Mouse (Mus musculus) forebrain, embryonic 12.5 days (tissue): ENCODE data around the gene Tcea3. TPM values are rescaled to one million over a fixed set of nuclear protein-coding genes. Genes with fewer than 3 reads are reported as not detected.

Source experiments
- ATAC-seq: fragments of 200-750 bp; cut with Nextera tagmentation; 2 replicates; pipeline ENCODE4 v1.8.0; 2017; ENCODE audit warnings: moderate TSS enrichment; ENCODE audit not compliant: low FRiP score
- H3K27ac ChIP-seq: fragments of 300-500 bp; sonication (generic); 2 replicates; pipeline ENCODE4 v1.5.1; 2016; ENCODE audit warnings: mild to moderate bottlenecking
- H3K27me3 ChIP-seq: fragments of 300-500 bp; sonication (generic); 2 replicates; pipeline ENCODE4 v1.6.1; 2016; ENCODE audit warnings: mild to moderate bottlenecking
- H3K36me3 ChIP-seq: fragments of 300-500 bp; sonication (generic); replicated peaks from 2 replicates; pipeline ENCODE4 v1.6.1; 2016; ENCODE audit warnings: mild to moderate bottlenecking
- H3K4me1 ChIP-seq: fragments of 300-500 bp; sonication (generic); 2 replicates; pipeline ENCODE4 v1.6.1; 2016
- H3K4me2 ChIP-seq: fragments of 300-500 bp; sonication (generic); 2 replicates; pipeline ENCODE4 v1.6.1; 2016; ENCODE audit warnings: mild to moderate bottlenecking, moderate library complexity
- H3K4me3 ChIP-seq: fragments of 300-500 bp; sonication (generic); replicated peaks from 2 replicates; pipeline ENCODE4 v1.5.1; 2016; ENCODE audit warnings: mild to moderate bottlenecking
- H3K9ac ChIP-seq: fragments of 300-500 bp; sonication (generic); 2 replicates; pipeline ENCODE4 v1.6.1; 2016; ENCODE audit warnings: mild to moderate bottlenecking
- H3K9me3 ChIP-seq: fragments of 300-500 bp; sonication (generic); 2 replicates; pipeline ENCODE4 v1.6.1; 2016
- WGBS: fragments of 180-500 bp; shearing (Covaris S2); methylation state at CpG from one replicate; pipeline ENCODE4 v1.1.7; 2016; 5-methylcytosine and 5-hydroxymethylcytosine counted together
- polyA plus RNA-seq: library from polyadenylated mRNA; unstranded; fragments of >200 nt; fragmentation: Nextera tagmentation; extraction: Ambion mirVana; gene quantifications from 2 replicates; pipeline ENCODE4 v1.2.1, GENCODE M21; 2016

The Tcea3 gene
- polyA plus RNA-seq, 1 experiment from 2014 or later: 1.9 TPM

DNA sequence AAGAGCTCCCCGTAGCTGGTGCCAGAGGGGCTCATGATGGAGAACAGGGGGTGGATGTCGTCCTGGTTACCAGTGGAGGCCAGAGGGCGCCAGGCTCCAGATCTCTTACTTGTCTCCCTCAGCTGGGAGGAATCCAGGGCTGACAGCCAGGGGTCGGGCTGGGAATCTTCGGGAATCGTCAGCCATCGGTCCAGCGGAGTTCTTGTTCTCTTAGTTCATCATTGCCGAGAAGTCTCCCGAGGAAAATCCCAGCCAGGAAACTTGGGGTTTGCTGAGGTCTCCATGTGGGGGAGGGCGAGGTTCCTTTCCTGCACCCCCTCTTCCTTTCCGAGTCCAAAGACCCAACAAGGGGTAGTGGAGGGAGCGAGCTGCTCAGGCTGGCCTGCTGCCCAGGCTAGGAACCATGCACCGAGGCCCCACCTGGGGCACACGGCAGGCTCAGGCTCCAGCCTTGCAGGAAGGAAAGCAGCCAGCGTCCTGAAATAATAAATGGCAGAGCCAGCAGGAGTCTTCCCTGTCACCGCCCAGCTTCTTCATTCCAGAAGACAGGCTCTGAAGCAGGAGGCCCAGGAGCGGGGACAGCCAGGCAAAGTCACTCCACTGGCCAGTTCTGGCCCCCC, 28.8 kb upstream of the Tcea3 start:
- H3K4me3 ChIP-seq: no peak overlapping the region
- 12% methylated on average over 18 of the region's 18 CpGs for WGBS
- peaks cover 32% of the 10 kb centered on the region for H3K4me1 ChIP-seq
- no peaks in the 10 kb centered on the region for H3K36me3 ChIP-seq
- ATAC-seq: no peak
- peak overlapping the region; percentile 22; the same call in 1 of the 2 replicates for H3K27ac ChIP-seq
- peak overlapping the region; percentile 22; the same call in 1 of the 2 replicates for H3K9ac ChIP-seq
- H3K27me3 ChIP-seq: peaks cover 25% of the 10 kb centered on the region
- H3K9me3 ChIP-seq: no peaks in the 10 kb centered on the region
- H3K4me2 ChIP-seq: peak overlapping the region; percentile 15

GRCm38 (mm10) chr4:136220133-136220775, 27.3 kb upstream of the Tcea3 start:
- H3K4me3 ChIP-seq: no peak overlapping the region
- H3K36me3 ChIP-seq: no peaks in the 10 kb centered on the region
- peak overlapping the region; percentile 22; the same call in 1 of the 2 replicates for H3K4me2 ChIP-seq
- ATAC-seq: no peak
- peaks cover 45% of the 10 kb centered on the region for H3K4me1 ChIP-seq
- peaks cover 25% of the 10 kb centered on the region for H3K27me3 ChIP-seq
- no peak overlapping the region; the same call in 1 of the 2 replicates for H3K9ac ChIP-seq
- H3K9me3 ChIP-seq: no peaks in the 10 kb centered on the region
- WGBS: 7% methylated on average over 17 of the region's 17 CpGs
- no peak overlapping the region for H3K27ac ChIP-seq

- Histone ChIP-seq H3K27me3 (peaks cover 25% of the 10 kb centered on the region), H3K27ac (peak overlapping the region; percentile 77), H3K9ac (0 out of 2 replicates have a peak overlapping the region, but pooled peaks have one; percentile 21), H3K4me1 (peaks cover 40% of the 10 kb centered on the region), H3K4me3 (no peak overlapping the region), H3K9me3 (no peaks in the 10 kb centered on the region), H3K4me2 (peak overlapping the region; percentile 25), H3K36me3 (no peaks in the 10 kb centered on the region)
- ATAC-seq: peak; percentile 82
- 53% methylated on average over 13 of the region's 13 CpGs for WGBS
Measured at GRCm38 (mm10) chr4:136223549-136224239, 23.8 kb upstream of the Tcea3 start.

DNA sequence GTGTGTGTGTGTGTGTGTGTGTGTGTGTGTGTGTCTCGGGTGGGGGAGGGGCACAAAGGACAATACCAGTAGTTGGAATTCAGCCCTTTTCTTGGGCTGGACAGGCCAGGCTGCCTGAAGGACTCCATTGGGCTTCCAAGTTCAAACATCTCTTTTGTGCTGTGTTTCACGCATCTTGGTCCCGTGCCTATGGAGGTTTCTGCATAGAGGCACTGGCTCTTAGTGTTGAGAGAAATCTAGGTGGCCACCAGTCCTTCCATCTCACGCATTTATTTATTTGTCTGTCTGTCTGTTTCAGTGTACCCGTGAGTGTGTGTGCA, 23.3 kb upstream of the Tcea3 start:
- Histone ChIP-seq H3K4me1 (peaks cover 35% of the 10 kb centered on the region), H3K27me3 (peaks cover 20% of the 10 kb centered on the region), H3K27ac (peak overlapping the region; percentile 77), H3K9me3 (no peaks in the 10 kb centered on the region), H3K36me3 (no peaks in the 10 kb centered on the region), H3K4me3 (no peak overlapping the region), H3K9ac (0 out of 2 replicates have a peak overlapping the region, but pooled peaks have one; percentile 21), H3K4me2 (peak overlapping the region; percentile 25)
- 47% methylated on average over 4 of the region's 5 CpGs for WGBS
- 0 out of 2 replicates have a peak, but pooled peaks have one; percentile 9 for ATAC-seq

DNA sequence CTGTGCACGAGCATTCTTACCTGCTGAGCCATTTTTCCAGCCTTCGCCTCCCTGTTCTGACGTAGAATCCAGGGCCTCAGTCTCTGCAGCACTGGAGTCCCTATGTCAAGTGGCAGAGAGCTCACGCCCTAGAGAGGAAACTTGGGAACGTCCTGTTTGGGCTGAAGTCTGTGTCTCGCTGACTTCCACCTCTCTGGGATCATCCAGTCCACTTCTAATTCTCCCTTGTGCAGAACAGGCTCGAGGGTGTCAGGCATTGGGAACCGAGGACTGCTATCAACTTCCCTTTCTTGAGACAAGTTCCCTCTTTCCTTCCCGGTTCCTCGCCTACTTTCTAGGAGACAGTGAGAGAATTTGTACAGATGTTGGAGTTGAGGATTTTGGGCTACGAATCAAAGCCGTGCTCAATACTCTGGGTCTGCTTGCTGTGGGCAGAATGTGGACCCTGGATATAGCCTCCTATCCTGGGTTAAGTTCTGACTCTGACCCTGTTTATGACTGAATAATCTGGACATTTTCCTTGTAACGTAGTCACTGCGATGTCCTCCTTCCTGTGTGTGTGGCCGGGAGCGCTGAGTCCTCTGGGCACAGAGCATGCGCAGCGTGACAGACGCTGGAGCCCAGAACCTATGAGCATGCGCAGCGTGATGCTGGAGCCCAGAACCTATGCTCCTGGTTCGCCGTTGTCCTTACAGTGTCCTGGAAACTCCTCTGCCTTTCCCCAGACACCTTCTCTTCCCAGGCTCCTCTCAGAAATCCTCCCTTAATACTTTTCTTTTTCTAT, 22.7 kb upstream of the Tcea3 start:
- Histone ChIP-seq H3K36me3 (no peaks in the 10 kb centered on the region), H3K4me2 (no peak overlapping the region), H3K27me3 (peaks cover 13% of the 10 kb centered on the region), H3K4me3 (no peak overlapping the region), H3K27ac (peak overlapping the region; percentile 77), H3K9ac (no peak overlapping the region), H3K9me3 (no peaks in the 10 kb centered on the region), H3K4me1 (peaks cover 30% of the 10 kb centered on the region)
- 82% methylated on average over 23 of the region's 23 CpGs for WGBS
- ATAC-seq: no peak

GRCm38 (mm10) chr4:136227408-136227807, 20.1 kb upstream of the Tcea3 start:
- Histone ChIP-seq H3K4me2 (no peak overlapping the region), H3K27ac (no peak overlapping the region), H3K27me3 (no peaks in the 10 kb centered on the region), H3K4me3 (no peak overlapping the region), H3K4me1 (peaks cover 19% of the 10 kb centered on the region), H3K9ac (no peak overlapping the region), H3K9me3 (no peaks in the 10 kb centered on the region), H3K36me3 (no peaks in the 10 kb centered on the region)
- WGBS: 87% methylated on average over 7 of the region's 7 CpGs
- ATAC-seq: no peak

DNA sequence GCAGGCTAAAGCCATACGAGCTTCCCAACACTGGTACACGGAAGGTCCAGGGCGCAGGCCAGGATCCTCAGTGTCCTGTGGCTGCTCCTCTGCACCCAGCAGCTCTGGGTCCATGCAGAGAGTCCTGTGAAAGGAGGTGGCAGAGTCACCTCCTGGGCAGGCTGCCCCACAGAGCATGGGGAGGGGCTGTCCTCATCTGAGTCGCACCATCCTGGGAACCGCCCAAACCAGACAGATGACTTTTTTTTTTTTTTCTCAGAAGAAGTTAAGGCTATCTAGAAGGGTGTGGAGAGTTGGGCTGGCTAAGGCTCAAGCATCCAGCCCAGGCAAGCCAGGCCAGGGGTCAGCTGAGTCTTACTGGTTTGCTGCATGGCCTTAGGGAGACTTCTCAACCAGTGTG, 18.9 kb upstream of the Tcea3 start:
- H3K4me1 ChIP-seq: peaks cover 21% of the 10 kb centered on the region
- no peaks in the 10 kb centered on the region for H3K9me3 ChIP-seq
- no peak overlapping the region for H3K27ac ChIP-seq
- no peak for ATAC-seq
- no peaks in the 10 kb centered on the region for H3K36me3 ChIP-seq
- H3K4me2 ChIP-seq: no peak overlapping the region
- H3K9ac ChIP-seq: no peak overlapping the region
- no peak overlapping the region for H3K4me3 ChIP-seq
- WGBS: 83% methylated on average over 5 of the region's 5 CpGs
- no peaks in the 10 kb centered on the region for H3K27me3 ChIP-seq

DNA sequence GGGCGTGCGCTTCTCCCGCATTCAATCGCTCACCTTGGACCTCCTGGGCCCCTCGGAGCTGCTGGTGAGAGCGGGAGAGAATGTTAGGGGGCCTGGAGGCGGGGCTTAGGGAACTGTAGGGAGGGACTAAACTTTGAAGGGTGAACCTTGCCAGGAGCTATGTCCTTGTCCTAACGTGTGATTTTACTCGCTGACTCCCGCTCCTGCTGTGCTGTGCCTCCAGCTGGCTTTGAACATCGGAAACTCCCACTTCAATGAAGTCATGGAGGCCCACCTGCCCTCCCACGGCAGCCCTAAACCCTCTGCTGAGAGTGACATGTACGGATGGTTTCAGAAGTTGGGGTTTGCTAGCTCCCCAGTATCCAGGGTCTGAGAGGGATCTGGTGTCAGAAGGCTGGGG, 8.9 kb upstream of the Tcea3 start:
- Histone ChIP-seq H3K27me3 (peaks cover 74% of the 10 kb centered on the region), H3K27ac (no peak overlapping the region), H3K9me3 (no peaks in the 10 kb centered on the region), H3K4me2 (no peak overlapping the region), H3K9ac (no peak overlapping the region; the same call in 1 of the 2 replicates), H3K4me1 (peaks cover 10% of the 10 kb centered on the region), H3K36me3 (no peaks in the 10 kb centered on the region), H3K4me3 (no peak overlapping the region)
- 18% methylated on average over 13 of the region's 13 CpGs for WGBS
- no peak for ATAC-seq

DNA sequence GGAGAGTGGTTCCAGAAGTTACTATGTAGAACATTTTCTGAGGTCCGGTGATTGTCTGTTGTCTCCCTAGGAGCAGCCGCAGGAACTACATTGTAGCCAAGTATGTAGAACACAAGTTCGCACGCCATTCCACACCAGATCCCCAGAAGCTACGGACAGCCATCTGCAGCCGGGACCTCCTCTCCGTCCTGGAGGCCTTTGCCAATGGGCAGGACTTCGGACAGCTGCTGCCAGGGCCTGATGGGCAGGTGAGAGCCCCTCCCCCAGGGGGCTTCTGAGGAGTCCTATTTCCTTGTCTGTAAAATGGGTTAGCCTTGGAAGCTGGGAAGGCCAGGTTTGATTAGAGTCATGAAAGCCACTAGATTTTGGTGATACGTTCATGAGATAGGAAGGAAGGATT, 8.4 kb upstream of the Tcea3 start:
- no peak overlapping the region for H3K4me3 ChIP-seq
- no peak overlapping the region for H3K4me2 ChIP-seq
- no peaks in the 10 kb centered on the region for H3K36me3 ChIP-seq
- no peak overlapping the region for H3K27ac ChIP-seq
- no peaks in the 10 kb centered on the region for H3K9me3 ChIP-seq
- ATAC-seq: no peak
- no peak overlapping the region for H3K9ac ChIP-seq
- WGBS: 73% methylated on average over 9 of the region's 9 CpGs
- H3K4me1 ChIP-seq: peaks cover 10% of the 10 kb centered on the region
- H3K27me3 ChIP-seq: peaks cover 74% of the 10 kb centered on the region

- Histone ChIP-seq H3K9me3 (no peaks in the 10 kb centered on the region), H3K27me3 (peaks cover 77% of the 10 kb centered on the region)
- ATAC-seq: no peak; the same call in 1 of the 2 replicates
Measured at GRCm38 (mm10) chr4:136239622-136240021, 7.9 kb upstream of the Tcea3 start.

GRCm38 (mm10) chr4:136240123-136240522, 7.4 kb upstream of the Tcea3 start:
- Histone ChIP-seq H3K27ac (no peak overlapping the region), H3K27me3 (peaks cover 82% of the 10 kb centered on the region), H3K9ac (no peak overlapping the region), H3K4me3 (no peak overlapping the region), H3K4me2 (no peak overlapping the region), H3K36me3 (no peaks in the 10 kb centered on the region), H3K4me1 (peaks cover 10% of the 10 kb centered on the region), H3K9me3 (no peaks in the 10 kb centered on the region)
- ATAC-seq: no peak
- 65% methylated on average over 14 of the region's 14 CpGs for WGBS

More at GRCm38 (mm10) chr4:136239622-136240021, 7.9 kb upstream of the Tcea3 start:
- Histone ChIP-seq H3K9ac (no peak overlapping the region), H3K4me2 (no peak overlapping the region), H3K36me3 (no peaks in the 10 kb centered on the region), H3K4me3 (no peak overlapping the region), H3K4me1 (peaks cover 10% of the 10 kb centered on the region), H3K27ac (no peak overlapping the region)
- WGBS: 18% methylated on average over 8 of the region's 8 CpGs

DNA sequence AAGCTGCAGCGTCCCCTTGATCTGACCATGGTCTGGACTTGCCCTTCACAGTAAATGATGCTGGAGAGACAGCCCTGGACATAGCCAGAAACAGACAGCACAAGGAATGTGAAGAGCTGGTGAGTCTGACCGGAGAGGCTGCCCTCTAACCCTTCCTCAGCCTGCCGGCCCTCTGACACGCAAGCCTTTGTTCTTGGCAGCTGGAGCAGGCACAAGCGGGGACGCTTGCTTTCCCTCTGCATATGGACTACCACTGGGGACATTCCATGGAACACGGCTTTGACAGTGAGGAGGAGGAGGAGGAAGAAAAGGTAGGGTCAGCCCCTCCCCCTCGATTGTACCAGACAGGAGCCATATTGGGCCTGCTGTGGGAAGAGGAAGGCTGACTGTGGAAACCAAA, 6.6 kb upstream of the Tcea3 start:
- H3K36me3 ChIP-seq: no peaks in the 10 kb centered on the region
- H3K27ac ChIP-seq: no peak overlapping the region
- peaks cover 91% of the 10 kb centered on the region for H3K27me3 ChIP-seq
- 37% methylated on average over 8 of the region's 8 CpGs for WGBS
- no peak overlapping the region for H3K4me2 ChIP-seq
- H3K4me1 ChIP-seq: peaks cover 10% of the 10 kb centered on the region
- H3K4me3 ChIP-seq: no peak overlapping the region
- H3K9ac ChIP-seq: no peak overlapping the region
- ATAC-seq: no peak
- no peaks in the 10 kb centered on the region for H3K9me3 ChIP-seq
